In the genomic region with DNA sequence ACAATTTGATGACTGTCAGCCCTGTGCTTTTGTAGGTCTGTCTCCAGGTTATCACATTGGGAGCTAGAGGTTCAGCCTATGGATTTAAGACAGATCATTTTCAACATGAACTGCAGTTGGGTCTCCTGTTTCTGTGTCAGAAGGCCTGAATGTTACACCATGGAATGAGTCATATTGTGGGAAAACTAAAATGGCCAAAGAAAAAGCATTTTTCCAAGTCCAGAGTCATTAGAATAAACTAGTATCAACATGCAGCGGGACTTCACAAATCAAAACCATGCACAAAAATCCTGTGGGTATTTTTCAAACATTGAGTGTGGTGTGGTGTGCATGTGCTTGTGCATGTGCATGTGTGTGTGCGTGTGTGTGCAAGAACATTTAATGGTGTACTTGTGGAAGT, we compare ENCODE assay signal across 14 mouse cellular contexts.
"Had no signal": no experiment of that assay in that cellular context is flagged by ENCODE, and none has a peak within 500 bp of the region (broad histone marks: within the 10 kb centered on the region; RNA-seq: fewer than 3 reads in every experiment).

No protein-coding gene starts in this region.

- H3K27ac ChIP-seq: midbrain, embryonic 10.5 days; midbrain, embryonic 12.5 days; midbrain, embryonic 15.5 days; neural tube, embryonic 12.5 days; stomach, embryonic 15.5 days; stomach, postnatal 0 days had no signal

- DNase-seq: lung, adult 18-20 months; lung, embryonic 14.5 days; lung, postnatal 10 days; lung, postnatal 4 days; right cerebral cortex, postnatal 14 days; thymus, adult 2 months; thymus, postnatal 25 days; thymus, postnatal 4 days had no signal

- H3K9ac ChIP-seq: lung, embryonic 14.5 days; midbrain, embryonic 12.5 days; midbrain, embryonic 15.5 days; neural tube, embryonic 12.5 days; stomach, embryonic 15.5 days had no signal

- ATAC-seq: midbrain, embryonic 15.5 days had no signal

- H3K4me1 ChIP-seq: midbrain, embryonic 10.5 days; midbrain, embryonic 12.5 days; midbrain, embryonic 15.5 days; neural tube, embryonic 12.5 days; stomach, embryonic 15.5 days had no signal

- H3K9me3 ChIP-seq: midbrain, embryonic 10.5 days; midbrain, embryonic 12.5 days; midbrain, embryonic 15.5 days; neural tube, embryonic 12.5 days; stomach, embryonic 15.5 days had no signal

- H3K36me3 ChIP-seq: midbrain, embryonic 10.5 days; midbrain, embryonic 12.5 days; midbrain, embryonic 15.5 days; neural tube, embryonic 12.5 days; stomach, embryonic 15.5 days had no signal

- H3K4me3 ChIP-seq: midbrain, embryonic 10.5 days; midbrain, embryonic 12.5 days; midbrain, embryonic 15.5 days; neural tube, embryonic 12.5 days; stomach, embryonic 15.5 days had no signal

- H3K4me2 ChIP-seq: lung, embryonic 14.5 days; midbrain, embryonic 12.5 days; midbrain, embryonic 15.5 days; neural tube, embryonic 12.5 days; stomach, embryonic 15.5 days had no signal

- H3K27me3 ChIP-seq: midbrain, embryonic 12.5 days; midbrain, embryonic 15.5 days; neural tube, embryonic 12.5 days; stomach, embryonic 15.5 days had no signal
